Mouse (Mus musculus) cerebellum, adult (tissue): ENCODE results near the gene Runx3.

Source experiments
- ATAC-seq: cut with Nextera tagmentation; 2 replicates; pipeline ENCODE4 v1.9.2; 2017; ENCODE audit warnings: mild to moderate bottlenecking, moderate library complexity, mixed read lengths; ENCODE audit not compliant: insufficient number of reproducible peaks, low FRiP score, low TSS enrichment

The Runx3 gene

DNA sequence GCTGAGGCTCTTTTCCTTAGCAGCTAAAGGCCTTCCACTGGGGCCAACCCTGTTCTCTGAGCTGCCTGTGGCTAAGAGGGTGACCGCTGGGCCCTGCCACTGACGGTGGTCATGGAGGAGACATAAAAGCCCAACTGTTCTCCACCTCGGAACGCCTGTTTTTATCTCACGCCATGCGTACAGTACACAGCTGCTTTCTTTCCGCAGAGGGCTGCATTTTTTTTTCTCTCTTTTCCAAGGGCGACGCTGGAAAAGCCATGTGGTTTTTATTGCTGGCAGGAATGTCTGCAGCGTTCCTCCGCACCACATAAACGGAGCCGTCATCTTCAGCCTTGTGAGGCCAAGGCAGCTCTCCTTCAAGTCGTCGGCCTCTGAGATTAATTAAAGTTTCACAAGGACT lies 26.3 kb downstream of the Runx3 start:
- ATAC-seq: no peak

DNA sequence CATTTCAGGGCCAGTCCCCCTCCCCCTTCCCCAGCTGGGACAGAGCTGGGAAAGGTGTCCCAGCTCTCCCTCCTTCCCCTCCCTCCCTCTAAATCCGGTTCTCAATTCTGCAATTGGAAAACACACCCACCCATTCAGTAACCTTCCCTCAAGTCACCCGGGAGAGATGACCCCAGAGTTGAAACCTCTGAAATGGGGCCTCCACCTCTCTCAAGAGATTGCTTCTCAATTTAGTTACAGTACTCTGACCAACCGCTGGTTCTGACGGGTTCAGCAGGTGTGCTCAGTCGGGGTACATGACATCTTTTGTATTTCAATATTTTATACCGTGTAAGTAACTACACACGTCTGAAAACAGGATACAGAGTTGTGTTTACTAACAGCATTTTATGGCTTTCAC lies 28.2 kb downstream of the Runx3 start:
- ATAC-seq: no peak

DNA sequence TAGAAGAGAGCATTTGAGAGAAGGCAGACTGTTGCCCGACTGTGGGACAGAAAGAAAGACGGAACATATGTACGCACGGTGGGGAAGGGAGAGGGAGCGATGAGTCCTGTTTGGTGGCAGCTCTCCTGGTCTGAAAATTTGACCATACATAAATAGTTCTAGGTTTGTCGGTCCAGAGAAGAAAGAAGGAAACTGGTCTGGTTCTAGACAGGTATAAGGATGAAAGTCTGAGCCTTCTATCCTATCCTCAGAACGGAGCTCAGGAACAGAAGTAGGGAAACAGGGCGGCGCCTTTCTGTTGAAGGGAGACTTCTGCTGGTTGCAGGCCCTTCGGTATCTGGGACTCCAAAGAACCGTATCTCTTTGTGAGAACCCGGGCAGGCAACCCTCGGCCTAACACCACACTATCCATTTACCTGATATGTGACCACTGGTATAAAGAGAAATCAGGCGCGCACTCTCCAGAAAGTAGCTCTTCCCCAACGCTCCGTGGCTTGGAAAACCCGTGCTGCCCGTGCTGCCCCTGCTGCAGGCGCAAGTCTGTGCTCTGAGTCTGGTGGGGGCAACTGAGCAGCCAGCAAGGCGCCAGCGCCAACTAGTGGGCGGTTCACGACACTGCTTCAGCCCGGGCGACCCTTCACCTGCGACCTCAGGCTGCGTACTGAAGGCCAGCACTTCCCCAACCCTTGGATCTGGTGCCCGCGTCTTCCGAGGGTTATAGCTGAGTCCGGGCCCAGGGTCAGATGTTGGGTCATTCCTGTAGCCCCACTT lies 29.8 kb downstream of the Runx3 start:
- no peak for ATAC-seq

DNA sequence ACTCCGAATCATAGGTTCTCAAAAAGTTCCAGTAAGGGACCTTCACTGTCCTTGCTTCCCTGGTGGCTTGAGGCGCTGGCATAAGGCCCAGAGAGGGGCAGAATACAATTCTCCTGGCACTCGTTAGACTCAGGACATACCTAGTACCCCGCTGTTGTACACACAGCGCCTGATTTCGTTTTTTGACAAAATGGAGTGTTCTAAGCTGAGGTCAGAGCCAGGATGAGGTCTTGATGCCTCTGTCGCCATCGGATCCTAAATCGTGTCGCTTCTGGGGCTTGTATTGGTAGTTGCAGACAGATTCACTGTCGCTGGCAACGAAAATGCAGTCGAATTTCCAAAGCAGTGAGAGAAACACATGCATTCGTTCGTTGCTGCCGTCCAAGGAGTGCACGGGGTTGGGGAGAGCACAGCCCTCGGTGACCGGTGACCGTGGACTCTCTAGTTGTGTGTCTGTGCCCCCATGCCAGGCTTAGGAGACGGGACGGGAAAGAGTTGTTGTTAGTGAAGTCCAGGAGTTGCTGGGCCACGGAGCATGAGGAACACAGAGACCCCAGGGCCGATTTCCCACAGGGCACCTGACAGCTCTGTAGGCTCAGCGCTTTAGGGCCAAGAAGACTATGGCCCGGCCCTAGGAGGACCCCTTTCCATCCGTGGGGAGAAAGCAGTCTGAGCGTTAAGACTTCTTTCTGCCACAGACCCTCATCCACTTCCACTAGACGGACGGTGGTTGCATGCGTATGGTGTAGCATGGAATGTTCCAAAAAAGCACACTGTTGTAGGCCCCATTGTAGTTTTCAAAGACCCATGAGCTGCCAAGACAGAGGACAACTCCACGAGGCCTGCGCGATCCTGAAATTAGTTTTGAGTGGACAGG lies 30.9 kb downstream of the Runx3 start:
- no peak for ATAC-seq

DNA sequence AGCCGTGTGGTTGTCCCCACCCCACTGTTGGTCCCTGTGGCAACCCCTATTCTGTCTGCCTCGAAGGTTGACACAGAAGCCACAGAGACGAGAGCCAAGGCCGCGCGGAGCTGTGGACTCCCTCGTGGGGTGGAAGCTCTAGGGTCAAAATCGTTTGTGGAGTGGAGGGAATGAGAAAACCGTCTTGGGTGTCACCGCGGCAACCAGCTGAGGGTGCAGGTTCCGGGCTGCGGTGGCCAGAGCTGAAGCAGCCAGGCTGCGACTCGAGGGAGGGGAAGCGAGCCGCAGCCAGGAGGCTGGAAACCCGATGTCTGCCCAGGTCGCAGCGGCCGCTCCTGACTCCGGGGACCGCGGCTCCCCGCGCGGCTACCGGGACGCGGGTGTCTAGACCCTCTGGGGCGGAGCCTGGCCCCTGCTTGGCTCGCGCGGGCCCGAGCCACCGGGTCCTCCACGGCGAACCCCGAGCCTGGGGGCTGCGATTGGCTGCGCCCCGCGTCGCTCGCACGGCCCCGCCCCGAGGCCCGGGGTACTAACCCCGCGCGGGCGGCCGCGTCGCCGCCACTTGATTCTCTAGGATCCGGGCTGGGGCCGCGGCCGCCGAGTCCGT lies 31.6 kb downstream of the Runx3 start:
- ATAC-seq: no peak

DNA sequence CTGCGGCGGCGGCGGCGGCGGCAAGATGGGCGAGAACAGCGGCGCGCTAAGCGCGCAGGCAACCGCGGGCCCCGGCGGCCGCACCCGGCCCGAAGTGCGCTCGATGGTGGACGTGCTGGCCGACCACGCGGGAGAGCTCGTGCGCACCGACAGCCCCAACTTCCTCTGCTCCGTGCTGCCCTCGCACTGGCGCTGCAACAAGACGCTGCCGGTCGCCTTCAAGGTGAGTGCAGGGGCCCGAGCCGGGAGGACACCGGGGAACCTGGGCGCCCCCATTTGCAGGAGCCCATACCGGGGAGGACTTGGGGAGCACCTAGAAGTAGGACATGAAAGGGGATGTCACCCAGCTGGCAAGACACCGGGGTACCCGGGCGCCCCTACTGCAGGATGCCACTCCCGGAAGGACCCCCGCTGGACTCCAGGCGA lies 32.4 kb downstream of the Runx3 start:
- ATAC-seq: no peak

DNA sequence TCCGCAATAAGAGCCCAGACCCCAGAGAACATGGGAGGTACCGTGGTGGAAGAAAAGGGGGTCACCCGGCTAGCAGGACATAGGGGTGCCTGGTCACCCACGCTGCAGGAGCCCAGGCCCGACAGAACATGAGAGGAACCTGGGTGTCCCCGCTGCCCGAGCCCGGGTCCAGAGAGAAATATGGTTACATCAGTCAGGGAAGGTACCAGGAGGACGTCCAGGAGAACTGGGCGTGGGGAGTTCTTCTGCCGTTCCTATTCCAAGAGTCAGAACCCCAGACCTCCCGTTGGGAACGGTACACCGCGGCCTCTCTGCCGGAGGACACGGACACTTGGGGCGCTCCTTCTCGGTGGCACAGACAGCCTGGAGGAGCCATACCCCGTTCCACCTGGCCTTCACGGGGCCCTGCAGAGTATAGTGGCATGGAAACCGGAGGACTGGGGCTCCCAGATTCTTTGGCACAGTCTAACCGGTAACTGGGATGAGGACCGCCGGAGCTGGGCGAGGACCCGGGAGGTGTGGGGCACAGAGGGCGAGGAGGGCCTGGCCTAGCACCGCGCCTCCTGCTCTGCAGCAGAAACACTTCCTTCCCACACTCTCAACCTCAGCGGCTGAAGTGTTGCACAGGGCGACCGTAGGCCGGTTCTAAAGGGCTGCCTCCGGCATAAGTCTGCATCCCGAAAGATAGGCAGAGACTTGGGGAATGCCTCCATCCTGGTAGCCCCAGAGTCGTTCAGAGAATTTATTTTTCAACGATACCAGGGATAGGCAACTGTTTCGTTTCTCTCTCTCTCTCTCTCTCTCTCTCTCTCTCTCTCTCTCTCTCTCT lies 33.0 kb downstream of the Runx3 start:
- ATAC-seq: no peak

DNA sequence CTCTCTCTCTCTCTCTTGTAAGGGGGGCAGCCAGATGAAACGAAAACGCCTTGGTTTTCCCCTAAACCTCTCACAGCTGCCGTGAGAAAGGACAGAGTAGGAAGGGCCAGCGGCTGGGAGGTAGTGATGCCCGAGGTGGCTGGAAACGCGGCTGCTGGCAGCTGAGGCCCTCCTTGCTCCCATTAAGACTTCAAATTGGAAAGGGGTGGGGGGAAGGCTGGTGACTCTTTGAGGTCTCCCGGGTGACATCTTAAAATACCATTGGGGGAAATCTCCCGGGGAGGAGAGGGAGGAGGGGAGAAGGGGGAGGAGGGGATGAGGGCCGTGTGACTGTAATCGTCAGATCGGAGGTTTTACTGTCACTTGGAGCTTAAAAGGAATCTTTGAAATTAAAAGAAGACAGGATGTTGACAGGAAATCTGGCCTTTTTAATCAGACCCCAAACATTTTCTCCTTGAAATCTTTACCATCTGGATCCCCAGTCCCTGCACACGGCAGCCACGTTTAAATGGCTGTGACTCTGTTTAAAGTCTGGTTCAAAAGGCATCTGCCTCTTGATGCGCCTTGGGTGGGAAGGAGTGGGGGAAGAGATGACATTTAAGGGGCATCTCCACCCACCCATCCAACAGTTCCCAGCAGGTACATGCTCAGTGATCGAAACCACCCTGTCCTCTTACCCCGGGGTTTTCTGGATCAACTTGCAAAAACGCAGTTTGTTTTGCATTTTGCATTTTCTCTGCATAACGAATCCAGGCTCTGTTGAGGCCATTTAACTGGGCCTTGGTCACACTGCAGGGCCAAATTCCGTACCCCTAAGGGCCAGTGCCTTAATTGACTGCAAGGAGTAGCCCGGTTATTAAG lies 33.9 kb downstream of the Runx3 start:
- ATAC-seq: no peak

DNA sequence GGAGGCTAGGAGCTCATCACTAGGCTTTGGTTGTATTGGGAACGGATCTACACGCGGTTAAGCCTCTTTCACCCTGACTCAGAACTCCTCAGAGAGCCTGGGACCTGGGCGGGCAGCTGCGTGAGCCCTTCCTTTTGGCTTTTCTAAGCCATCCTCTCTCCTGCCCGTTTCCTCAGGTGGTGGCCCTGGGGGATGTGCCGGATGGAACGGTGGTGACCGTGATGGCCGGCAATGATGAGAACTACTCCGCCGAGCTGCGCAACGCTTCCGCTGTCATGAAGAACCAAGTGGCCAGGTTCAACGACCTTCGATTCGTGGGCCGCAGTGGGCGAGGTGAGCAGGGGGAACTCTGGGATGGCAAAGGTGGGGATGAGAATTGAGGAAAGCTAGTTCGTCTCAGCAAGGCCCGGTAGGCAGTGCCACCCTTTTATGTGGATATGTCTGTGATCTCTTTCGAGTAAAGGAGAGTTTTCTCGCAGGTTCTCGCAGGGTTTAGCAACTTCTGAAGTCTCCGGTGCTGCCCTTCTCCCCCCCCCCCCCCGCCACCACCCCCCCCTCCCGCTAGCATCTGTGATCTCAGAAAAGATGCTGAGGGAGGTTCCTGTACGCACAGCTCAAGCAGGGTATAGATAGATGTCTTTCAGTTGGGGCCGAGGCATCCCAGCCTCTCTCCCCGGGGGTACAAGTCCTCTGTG lies 34.8 kb downstream of the Runx3 start:
- ATAC-seq: no peak

DNA sequence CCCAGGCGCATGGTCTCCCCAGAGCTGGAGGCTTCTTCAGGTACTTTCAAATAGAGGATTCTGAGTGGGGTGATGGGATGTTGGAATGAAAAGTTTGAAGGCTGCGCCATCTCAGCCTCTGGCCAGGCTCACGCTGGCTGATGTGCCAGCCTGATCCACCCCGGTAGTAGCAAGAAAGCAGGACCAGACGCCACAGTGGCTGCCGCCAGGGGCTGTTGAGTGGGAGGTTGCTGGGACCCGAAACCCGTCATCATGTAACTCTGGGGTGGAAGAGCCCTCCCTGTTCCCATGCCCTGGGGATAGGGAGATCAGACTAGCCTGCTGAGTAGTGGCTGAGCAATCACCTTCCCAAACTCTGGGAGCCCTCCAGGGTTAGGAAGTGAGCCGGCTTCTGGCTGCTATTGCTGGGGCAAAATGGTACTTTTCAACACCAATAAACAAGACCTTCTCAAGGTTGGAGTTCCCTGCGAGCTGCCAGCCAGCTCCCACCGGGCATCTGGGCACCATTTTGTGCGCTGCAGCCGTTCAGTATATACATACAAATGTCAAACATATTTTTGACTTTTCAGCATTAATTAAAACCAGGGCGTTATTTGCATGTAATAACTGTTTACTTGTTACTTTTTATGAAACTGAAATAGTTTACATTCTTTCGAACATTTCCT lies 35.5 kb downstream of the Runx3 start:
- ATAC-seq: no peak

DNA sequence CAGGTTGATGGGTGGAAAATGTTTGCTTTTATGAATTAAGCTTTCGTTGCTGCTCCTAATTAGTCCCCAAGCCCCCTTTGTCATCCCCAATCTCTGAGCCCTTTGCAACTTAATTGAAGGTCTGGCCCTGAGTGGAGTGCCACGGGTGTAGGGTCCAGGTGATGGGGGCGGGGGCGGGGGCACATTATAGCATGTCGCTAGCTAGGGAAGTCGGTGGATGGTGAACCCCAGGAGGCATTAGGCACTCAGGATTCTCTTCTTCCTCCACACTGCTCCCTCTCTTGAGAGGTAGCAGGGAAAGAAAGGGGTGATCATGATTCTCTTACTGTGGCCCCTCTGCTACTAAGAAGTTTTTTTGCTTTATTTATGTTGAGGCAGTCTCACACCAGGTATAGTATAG lies 36.1 kb downstream of the Runx3 start:
- ATAC-seq: no peak

DNA sequence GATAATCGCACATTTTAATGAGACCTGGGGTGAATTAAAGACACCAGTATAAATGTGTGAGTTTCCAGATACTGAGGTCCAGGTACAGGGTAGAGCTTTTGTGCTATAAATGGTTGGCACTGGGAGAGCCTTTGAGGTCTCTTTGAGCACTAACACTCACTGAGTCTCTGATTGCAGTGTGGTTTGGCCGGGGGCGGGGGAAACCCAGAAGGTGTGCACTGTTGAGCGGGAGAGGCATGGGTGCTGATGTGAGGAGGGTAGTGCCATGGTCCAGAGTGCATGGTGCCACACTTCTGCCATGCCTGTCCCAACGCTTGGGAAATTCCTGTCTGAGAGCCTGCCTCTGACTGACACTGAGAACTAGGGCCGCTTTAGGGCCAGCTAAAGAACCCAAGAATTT lies 36.9 kb downstream of the Runx3 start:
- ATAC-seq: no peak

DNA sequence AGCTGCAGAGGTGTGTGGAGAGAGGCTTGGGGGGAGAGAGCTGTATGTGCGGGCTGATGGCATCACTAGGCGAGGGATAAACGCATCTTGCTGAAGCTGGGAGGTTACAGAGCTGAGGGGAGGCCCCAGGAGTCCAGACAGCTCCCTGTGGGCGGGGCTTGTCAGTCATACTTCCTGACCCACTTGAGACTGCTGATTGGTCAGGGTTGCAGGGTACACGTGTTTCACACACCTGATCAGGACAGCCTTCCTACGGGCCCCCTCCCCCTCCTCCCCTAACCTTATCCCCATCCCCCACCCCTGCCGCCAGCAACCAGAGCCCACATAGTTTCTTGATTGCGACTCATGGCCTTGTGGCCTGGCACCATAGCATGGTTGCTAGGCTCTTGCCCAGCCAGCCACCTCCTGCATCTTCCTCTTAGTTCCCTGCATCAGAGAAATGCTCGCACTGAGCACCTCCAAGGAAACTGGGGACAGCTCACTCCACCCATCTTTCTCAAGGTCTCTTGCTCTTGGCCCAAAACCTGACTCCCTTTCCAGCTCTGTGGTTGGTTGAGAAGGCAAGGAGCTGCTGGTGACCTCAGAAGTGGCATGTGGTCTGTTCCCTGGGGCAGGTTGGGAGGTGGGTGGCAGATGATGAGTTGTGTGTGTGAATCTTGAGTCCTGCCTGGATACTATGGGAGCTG lies 38.4 kb downstream of the Runx3 start:
- no peak for ATAC-seq

DNA sequence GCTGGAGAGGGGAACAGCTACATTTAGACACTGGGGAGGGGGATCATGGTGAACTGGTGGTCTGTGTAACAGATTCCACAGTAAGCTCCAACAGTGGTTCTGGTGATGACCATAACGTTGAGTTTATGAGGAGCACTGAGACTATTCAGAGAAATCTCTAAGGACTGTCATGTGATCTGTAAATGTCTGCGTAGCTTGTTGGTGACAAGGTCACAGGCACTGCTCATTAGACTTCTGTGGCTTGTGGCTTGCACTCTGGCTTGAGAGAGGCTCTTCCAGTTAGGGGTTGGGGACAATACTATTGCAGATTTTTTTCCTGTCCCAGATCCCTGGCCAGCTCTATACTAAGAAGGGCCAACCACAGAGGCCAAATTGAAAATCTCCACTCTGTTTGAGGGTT lies 39.2 kb downstream of the Runx3 start:
- ATAC-seq: no peak

DNA sequence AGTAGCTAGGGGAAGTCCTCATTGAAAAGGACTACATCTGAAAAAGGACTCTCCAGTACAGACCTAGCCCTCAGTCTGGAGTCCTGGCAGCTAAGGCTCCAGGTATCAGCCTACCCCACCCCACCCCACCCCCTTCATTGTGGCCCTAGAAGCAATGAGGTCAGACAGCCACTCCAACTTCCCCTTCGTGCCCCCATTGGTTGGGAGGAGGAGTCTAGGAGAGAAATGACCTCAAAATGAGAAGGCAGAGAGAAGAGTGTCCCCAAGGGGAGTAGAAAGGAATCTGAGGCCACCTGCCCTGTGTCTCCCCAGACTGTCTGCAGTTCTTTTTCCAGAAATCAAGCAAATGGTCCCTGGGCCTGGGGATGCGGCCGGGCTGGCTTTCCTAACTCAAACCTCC lies 39.7 kb downstream of the Runx3 start:
- ATAC-seq: no peak

DNA sequence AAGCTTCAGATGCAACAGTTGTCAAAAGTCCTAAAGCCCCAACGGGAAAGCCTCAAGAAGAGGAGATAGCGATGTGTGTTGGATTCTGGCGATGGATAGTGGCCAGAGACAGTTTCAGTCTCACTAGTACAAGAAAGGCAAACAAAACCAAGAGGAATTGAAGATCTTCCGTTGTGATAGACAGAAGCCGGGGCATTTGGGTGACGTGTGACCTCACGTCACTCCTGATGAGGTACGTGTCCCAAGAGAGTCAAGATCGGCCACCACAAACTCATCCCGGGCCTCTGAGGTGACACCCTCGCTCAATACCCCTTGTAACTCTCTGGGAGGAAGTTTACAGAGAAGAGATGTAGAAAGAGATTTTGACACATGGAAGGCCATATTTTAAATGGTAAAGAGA lies 41.0 kb downstream of the Runx3 start:
- ATAC-seq: no peak

DNA sequence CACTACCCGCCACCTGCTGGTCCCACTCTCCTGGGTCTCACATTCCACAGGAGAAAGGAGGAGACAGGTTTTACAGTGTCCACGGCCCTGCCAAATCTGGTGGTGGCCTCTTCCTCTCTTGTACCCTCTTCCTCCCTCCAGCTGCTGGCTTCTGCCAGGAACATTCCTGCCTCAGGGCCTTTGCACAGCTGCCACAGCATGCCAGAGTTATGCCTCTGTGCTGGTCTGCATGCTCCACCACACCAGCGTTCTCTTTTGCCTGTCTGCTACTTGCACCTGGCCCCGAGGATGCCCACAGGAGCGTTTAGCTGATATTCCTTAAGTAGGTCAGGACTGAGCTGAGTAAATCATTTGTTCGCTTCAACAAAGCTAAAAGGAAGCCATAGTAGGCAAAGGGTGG lies 45.3 kb downstream of the Runx3 start:
- ATAC-seq: no peak
